Mouse (Mus musculus) testis, adult 2 months (tissue): ENCODE measurements around the gene Kirrel.

Source experiments
- CTCF ChIP-seq: fragments of 200-500 bp; IDR thresholded peaks from 2 replicates; pipeline ENCODE4 v1.5.1; 2012; ENCODE audit warnings: low read depth, mild to moderate bottlenecking, inconsistent platforms, low read length, moderate library complexity; ENCODE audit not compliant: control insufficient read depth, insufficient read depth, insufficient replicate concordance
- POLR2A ChIP-seq: fragments of 200-500 bp; IDR thresholded peaks from 2 replicates; pipeline ENCODE4 v1.6.1; 2012; ENCODE audit warnings: low read depth, mild to moderate bottlenecking, inconsistent platforms, low read length, moderate library complexity; ENCODE audit not compliant: control insufficient read depth

- TF ChIP-seq POLR2A (no peak), CTCF (no peak)
These were observed 23.8 kb downstream of the Kirrel start for GRCm38 (mm10) chr3:87150689-87151244.
